Mouse (Mus musculus): ENCODE data around the gene Rin1.

Rin1 gene

DNA sequence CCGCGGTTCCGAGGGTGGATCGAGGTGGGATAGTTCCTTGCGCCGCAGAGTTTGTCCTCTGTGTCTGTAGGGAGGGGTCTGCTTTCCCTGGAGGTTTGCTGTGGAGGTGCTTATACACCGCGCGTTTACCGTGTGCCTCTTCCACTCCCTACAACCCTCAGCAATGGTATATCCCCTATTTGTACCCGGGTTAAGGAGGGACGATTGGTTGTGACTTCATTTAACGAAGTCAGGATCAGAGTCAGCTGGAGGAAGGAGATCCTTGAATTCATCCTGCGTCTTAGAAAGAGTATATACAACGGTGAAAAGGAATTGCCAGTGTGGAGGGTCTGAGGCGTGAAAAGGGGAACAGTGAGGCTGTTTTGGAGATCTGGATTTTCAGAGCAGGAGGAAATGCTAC, 8.7 kb upstream of the Rin1 start:
- DNase-seq (ENCODE audit: low read depth): no peak

DNA sequence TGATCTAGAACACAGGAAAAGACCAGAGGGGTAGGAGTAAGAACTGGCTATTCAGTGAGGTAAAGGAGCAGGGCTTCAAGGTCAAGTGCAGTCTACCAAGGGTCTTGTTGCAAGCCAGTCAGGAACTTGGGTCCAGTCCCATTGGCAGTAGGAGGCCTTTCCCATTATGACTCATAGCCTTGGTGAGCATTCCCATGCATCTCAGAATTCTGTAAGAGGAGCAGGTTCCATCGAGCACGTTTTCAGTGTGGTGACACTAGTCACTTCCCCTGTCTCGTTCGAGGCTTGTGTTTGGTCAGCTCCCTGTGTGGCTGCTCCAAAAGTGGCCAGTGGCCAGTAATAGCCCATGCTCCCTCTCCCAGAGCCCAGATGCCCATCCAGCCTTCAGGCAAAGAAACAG, 4.8 kb upstream of the Rin1 start:
- DNase-seq (ENCODE audit: low read depth): peak; percentile 80

DNA sequence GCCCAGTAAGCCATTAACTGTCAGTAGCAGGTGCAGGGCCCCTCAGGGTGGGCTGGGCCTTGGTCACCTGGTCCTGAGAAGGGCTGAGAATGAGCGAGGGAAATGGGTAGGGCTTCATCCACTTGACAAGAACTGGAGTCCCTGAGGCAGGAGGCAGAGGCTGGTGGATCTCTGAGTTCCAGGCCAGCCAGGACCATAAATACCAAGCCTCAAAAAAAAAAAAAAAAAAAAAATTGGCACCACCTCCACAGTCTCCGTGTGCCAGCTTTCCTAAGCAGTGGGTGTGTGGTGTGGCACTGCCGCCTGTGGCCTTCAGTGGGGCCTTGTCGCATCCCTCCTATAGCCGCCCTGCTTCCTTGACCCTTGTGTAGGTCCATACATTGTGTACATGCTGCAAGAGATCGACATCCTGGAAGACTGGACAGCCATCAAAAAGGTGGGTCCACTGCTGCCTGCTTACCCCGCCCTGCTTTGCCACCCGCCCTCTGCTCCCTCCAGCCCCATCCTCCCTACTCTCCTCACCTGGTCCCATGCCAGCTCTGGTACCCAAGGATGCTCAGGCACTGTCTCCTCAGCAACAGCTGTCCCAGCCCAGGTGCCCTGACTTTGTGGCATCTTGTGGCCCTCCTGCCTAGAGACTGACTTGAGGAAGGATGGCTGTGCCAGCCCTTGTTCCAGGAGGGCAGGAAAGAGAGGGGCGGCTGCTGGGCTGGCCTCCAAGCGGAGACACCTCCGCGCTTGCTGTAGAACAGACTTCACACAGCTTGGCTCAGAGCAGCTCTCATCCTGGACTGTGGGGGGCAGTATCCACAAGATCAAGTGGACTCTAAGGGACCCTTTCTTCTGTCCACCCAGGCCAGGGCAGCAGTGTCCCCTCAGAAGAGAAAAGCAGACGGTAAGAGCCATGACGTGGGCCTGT, 1.9 kb upstream of the Rin1 start:
- DNase-seq (ENCODE audit: low read depth): no peak

DNA sequence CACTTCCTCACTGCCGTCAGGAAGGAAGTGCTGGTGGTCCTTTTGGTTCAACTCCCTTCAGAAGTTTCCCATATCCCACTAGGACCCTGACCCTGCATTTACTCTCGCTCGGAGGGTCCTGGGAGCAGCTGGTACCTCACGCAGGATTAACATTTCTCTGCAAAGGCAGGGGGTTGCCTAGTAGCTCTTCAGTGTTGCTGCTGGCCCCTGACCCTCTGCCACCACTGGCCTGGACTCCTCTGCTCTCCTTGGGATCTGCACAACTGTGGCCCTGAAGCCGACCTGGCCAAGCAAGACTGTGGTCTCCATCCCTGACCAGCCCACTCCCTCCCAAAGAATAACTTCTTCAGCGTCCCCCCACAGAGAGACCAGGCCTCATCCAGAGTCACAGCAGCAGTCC, 956 bp upstream of the Rin1 start:
- DNase-seq (ENCODE audit: low read depth): no peak

DNA sequence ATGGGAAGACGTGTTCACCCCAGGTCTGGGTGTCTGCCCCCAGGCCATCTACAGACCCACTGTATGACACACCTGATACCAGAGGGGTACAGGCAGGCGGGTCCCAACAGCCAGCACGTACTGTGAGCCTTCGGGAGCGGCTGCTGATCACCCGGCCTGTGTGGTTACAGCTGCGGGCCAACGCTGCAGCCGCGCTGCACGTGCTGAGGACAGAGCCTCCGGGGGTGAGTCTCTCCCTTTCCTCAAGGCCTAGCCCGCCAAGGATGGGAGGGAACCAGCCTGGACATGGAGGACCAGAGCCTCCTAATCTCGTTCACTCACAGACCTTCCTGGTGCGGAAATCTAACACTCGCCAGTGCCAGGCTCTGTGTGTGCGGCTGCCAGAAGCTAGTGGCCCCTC, 750 bp downstream of the Rin1 start:
- peak; percentile 68 for DNase-seq (ENCODE audit: low read depth)

DNA sequence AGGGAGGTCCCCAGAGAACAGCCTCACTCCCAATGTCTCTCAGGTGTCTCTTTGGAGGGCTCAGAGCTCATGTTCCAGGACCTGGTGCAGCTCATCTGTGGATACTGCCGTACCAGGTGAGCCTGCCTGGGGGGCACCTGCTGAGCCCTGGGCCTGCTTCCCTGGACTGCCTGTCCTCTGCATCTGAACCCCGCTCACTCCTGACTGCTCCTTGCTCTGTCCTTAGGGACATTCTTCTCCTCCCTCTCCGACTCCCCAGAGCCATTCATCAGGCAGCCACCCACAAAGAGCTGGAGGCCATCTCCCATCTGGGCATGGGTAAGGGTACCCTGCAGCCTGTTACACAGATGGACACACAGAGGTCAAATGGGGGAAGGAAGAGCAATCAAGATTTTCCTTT, 1.2 kb downstream of the Rin1 start:
- no peak for DNase-seq (ENCODE audit: low read depth)

DNA sequence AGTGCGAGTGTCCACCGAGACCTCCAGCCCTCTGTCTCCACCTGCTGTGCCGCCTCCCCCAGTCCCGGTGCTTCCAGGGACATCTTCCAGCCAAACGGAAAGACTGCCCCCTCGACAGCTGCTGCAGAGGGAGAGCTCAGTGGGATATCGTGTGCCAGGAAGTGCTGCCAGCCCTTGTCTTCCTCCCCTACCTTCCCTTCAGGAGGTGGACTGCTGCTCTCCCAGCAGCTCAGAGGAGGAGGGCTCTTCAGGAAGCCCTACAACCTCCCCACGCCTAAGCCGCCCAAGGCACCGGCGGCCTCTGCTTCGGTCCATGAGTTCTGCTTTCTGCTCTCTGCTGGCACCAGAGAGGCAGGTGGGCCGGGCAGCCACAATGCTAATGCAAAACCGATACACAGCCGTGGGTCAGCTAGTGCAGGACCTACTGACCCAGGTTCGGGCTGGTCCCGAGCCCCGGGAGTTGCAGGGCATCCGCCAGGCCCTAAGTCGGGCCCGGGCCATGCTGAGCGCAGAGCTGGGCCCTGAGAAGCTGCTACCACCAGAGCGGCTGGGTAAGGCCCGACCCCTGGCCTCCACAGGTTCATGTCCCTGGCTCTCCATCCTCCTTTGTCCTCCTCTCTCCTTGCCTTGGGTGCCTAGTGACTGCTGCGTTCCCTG, 2.0 kb downstream of the Rin1 start:
- DNase-seq (ENCODE audit: low read depth): no peak

DNA sequence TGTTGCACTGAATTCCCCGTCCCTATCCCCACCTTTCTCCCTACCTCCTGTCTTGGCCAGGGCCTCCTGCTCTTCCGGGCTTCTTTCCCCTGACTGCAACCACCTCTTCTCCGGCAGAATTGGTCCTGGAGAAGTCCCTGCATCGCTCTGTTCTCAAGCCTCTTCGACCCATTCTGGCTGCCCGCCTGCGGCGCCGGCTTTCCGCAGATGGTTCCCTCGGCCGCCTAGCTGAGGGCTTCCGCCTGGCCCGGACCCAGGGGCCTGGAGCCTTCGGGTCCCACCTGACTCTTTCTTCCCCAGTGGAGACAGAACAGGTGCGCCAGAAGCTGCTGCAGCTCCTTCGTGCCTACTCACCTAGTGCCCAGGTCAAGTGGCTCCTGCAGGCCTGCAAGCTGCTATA, 2.6 kb downstream of the Rin1 start:
- DNase-seq (ENCODE audit: low read depth): no peak

DNA sequence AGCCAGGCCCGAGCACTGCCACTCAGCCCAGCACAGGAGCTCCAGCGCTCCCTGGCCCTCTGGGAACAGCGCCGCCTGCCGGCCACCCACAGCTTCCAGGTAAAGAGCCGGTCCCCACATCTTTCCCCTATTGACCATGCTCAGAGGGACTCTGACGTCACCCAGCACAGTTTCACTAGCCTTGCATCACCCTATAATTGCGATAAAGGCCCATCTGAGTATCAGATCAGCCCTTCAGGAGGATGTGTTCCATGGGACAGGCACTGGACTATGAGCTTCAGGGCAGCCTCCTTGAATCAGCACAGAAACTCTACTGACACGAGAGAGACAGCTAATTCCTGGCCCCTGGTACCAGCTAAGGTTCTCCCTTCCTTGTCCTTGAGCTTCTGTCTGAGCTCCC, 3.6 kb downstream of the Rin1 start:
- DNase-seq (ENCODE audit: low read depth): peak; percentile 91

DNA sequence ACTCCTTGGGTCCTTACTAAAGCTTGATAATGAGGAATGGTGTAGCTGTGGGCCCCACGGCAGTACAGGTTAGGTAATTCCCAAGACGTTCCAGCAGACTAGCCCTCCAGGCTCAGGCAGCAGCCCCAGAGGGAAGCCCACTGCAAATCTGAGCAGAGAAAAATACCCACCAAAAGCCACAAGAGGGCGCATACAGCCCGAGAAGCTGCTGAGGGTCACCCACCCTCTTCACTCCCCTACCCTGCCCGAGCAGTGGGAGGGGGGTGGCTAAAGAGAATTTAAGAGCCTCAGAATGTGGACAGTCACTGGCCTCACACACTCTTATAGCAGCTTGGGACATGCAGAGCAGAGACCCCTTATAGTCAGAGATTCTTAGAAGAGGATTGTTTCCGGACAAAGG, 6.0 kb downstream of the Rin1 start:
- DNase-seq (ENCODE audit: low read depth): peak; percentile 83

DNA sequence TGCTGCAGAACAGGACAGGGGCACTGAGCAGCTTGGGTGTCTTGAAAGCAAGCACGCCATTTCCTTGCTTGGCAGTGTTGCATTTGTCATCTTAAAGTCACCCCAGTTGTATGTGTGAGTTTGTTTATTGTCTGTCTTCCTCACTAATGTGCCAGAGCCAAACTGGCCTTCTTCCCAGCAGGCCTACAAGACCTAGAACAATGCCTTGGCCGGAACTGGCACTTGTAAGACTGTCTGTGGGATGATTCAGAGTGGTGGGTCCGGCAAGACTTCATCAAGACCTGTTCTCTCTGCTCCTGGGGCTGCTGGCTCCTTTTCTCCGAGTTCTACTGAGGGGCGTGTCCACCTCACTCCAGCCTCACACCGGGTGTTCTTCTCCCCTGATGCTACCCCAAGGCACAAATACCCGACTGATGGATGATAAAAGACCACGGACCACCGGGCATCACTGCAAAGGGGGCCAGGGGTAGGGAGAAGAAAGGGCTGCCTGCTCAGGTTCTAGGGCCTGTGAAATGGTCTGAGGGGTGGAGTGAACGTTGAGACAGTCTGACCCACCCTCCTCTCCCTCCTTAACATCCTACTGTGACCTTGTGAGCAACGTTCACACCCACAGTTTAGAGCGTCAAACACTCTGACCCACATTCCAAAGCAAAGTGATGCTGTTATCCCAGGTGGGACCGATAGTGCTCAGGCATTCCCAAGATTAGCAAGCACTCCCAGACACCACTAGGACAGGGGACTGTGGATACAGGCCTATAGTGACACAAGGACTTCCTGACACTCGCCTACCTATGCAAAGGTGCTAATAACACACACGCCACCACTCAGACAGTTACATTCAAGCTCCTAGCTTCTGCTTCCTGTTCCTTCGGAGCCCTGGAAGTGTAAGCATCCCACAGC, 7.8 kb downstream of the Rin1 start:
- DNase-seq (ENCODE audit: low read depth): peak; percentile 76

DNA sequence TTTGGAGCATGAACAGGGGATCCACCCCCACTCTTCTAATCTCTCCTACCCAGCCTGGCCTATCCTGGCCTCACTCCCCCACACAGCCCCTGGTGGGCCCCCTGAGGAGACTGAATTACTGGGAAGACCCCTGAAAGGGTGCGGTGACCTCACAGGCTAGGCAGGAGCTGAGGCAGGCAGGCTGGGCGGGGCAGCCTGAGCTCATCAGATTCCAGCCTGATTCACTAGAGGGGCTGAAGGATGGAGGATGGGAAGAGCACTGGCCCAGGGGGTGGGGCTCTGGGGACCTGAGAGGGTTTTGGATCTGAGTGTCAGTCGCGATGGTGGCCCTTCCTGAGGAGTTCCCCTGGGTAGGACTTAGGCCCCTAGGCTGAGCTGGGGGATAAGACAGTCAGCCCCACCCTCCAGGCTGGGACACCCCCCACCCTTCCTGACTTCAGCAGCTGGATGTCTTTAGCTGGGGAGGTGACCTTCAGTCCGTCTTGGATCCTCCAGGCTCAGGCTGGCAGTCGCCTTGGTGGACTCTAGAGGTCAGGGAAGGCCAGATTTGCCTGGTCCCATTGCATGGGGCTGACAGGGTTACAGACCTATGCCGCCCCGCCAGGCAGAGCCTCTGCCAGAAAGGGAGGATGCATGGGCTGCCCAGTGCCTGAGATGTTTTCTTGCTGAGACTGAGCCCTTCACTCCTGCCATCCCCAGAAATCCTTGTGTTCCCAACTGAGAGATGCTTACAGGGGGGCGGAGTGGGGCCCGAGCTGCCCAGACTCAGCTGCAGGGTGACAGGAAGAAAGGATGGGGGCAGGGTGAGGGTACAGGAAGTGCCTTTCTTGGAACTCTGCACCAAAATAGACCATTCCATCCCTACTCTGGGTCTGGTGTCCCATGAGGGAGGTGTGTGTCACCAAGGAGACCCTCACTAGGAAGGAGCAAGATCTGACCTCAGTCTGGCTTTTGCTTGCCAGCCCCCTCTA, 8.8 kb downstream of the Rin1 start:
- peak; percentile 76 for DNase-seq (ENCODE audit: low read depth)

DNA sequence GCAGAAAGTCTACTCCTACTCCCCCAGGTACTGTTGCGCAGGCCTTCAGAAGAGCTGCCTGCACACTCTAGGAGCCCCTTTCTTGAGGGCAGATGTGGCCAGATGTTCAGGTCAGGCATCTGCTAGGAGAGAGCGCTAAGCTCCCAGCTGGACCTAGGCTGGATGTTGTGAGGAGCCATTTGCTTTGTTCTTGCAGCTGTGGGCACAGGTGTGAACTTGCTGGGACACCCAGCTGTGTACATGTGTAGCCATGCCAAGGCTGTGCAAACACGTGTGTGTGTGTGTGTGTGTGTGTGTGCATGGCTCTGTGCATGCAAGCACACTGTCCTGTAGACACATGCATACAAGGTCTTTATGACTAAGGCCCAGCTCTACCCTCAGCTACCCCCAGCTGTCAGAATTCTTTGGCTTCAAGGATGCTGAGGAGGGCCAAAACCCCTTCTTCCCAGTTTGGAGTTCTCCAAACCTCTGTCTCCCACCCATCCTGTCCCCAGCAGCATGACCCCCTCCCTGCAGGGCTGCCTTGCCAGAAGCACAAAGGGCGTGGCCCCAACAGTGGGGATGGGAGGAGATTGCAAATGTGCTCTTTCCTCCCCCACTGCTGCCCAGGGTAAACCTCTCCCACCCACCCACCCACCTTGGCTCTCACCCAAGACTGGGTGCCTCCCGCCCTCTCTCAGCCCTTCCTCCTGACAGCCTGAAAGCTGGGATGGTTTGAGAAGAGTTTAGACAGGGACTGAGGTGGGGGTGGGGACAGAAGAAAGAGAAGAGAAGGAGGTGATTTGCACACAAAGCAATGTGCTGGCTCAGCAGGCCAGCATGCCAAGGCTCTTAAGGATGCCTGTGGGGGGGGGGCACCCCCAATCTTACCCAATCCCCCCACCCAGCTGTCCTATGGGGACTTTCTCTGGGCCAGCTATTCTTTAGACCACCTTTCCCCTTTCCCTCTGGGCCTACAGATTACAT, 10.4 kb downstream of the Rin1 start:
- DNase-seq (ENCODE audit: low read depth): peak; percentile 83

DNA sequence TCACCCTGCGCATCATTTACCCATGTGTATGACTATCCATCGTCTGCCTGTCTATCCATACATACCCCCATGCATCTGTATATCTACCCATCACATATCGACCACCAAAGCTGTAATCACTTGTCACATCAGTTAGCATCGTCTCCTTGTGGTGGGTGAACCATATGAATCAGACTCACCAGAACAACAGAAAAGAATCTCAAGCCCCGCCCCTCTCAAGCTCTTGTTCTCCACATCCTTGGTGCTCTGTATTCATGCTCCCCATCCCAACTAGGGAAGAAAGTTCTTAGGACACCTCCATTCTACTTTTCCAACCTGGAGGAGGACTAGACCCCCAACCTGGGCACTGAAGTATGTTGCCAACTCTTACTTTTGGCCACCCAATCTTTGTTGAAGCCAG, 11.8 kb downstream of the Rin1 start:
- peak; percentile 69 for DNase-seq (ENCODE audit: low read depth)

DNA sequence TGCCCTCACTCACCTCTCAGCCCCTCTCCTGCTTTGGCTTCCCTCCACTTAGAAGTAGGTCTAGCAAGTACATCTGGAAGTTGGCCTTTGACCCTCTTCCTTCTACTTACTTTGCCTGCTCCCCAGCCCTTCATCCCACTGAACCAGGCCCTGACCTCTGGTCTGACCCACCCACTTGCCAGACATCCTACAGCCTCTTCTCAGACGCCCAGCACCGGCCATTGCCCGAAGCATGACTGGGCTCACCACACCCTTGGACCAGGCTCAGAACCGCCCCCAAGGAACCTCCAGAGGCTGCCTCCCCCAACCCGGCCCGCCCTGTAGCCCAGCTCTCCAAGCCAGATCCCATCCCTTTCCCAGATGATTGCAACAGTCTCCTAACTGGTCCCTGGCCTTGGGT, 12.2 kb downstream of the Rin1 start:
- DNase-seq (ENCODE audit: low read depth): peak; percentile 89

DNA sequence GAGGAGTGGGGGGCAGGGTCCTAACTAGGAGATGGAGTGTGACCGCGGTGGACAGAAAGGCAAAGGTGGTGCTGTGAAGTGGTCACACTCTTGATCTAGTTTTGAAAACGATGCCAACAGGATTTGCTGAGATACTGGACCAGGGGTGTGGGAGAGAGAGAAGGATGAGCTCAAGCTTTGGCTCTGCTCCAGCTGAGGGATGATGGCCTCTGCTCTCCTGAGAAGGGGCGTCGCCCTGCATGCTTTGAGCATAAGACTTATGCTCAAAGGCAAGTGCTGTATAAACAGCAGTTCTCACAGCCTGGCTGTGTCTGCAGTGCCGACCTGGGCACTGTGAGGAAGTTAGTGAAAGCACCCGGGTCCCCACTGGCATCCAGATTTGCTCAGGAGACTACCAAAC, 14.8 kb downstream of the Rin1 start:
- DNase-seq (ENCODE audit: low read depth): peak; percentile 83

DNA sequence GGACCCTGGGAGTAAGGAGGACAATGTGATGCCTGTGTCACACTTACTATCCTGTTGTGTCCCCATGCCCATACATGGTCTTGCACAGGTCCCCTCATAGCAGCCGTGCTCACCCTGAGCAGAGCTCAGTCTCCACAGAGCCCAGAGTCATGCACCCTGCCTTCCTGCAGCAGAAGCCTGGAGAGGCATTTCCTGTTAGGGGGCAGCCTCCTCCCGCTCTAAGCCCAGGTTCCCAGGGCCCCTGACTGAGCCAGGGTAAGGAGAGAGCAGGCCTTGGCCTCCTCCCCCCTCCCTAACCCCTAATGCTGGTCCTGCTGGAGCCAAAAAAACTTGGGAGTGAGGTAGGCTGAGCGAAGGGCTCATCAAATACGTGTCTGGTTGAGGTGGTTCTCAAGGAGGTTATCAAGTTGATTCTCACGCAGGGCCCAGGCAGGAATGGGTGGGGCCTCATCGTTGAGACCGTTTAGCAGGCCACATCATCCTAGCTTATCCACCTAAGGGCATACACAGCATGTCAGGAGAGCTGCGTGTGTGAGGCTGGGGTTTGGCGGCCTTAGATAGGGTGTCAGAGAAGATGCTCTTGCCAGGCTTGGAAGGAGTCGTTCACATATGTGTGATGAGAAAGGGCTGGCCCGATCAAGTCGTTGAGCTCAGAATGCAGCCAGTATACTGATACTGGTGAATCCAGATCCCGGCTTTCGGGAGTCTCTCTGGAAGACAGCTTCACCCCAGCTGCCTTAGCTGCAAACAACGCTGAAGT, 16.9 kb downstream of the Rin1 start:
- DNase-seq (ENCODE audit: low read depth): no peak

DNA sequence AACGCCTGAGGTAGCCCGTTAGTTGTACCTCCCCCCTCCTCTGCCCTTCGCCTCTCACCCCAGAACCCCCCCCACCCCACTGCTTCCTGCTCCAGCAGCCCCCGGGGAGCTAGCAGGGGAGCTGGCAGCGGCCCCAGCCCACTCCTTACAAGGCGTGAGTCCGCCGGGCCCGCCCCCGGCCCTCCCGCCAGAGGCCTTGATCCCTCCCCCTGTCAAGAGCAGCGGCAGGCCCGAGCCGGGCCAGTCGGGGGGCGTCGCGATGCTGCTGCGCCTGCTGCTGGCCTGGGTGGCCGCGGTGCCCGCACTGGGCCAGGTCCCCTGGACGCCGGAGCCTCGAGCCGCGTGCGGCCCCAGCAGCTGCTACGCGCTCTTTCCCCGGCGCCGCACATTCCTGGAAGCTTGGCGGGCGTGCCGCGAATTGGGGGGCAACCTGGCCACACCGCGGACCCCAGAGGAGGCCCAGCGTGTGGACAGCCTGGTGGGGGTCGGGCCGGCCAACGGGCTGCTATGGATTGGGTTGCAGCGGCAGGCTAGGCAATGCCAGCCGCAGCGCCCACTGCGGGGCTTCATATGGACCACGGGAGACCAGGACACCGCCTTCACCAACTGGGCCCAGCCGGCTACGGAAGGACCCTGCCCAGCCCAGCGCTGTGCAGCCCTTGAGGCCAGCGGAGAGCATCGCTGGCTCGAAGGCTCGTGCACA, 17.7 kb downstream of the Rin1 start, which contains the start of gene Cd248:
Cd248 (plus strand) TSS at position 212 of the 703 bp plus-strand sequence.
- peak; percentile 98 for DNase-seq (ENCODE audit: low read depth)

All from NIH3T3 (cell line).